Mouse (Mus musculus) R1 (cell line): ENCODE results near the gene Vps16.
A peak's percentile ranks its signal among the peaks of the same experiment; 100 is the strongest.

Source experiments
- DNase-seq: peaks from one replicate; pipeline ENCODE4 v3.0.0-alpha.2; 2018; ENCODE audit warnings: low read depth, low spot score

Gene Vps16

GRCm38 (mm10) chr2:130424126-130424853 lies at the start of gene Vps16, which contains the start of gene Pced1a:
TSS of gene Vps16 (plus strand) at chr2:130424339.
TSS of gene Pced1a (minus strand) at chr2:130424701.
- DNase-seq = peak; percentile 90

- no peak for DNase-seq
Observed at GRCm38 (mm10) chr2:130374951-130375350, 49.2 kb upstream of the Vps16 start.

- no peak for DNase-seq
Observed at GRCm38 (mm10) chr2:130383205-130383604, 40.9 kb upstream of the Vps16 start.

GRCm38 (mm10) chr2:130383895-130384294 lies 40.2 kb upstream of the Vps16 start:
- DNase-seq = no peak

GRCm38 (mm10) chr2:130386212-130386611 lies 37.9 kb upstream of the Vps16 start:
- DNase-seq = no peak

GRCm38 (mm10) chr2:130388796-130389195 lies 35.3 kb upstream of the Vps16 start:
- peak; percentile 59 for DNase-seq

GRCm38 (mm10) chr2:130390993-130391625 lies 33.0 kb upstream of the Vps16 start:
- DNase-seq = no peak

- no peak for DNase-seq
Observed at GRCm38 (mm10) chr2:130392836-130393235, 31.3 kb upstream of the Vps16 start.

- no peak for DNase-seq
Observed at GRCm38 (mm10) chr2:130395696-130396095, 28.4 kb upstream of the Vps16 start.

- peak; percentile 80 for DNase-seq
Observed at GRCm38 (mm10) chr2:130397186-130397985, 26.8 kb upstream of the Vps16 start, which contains the start of gene Cpxm1. TSS of gene Cpxm1 (minus strand) at chr2:130397574.

- peak; percentile 54 for DNase-seq
Observed at GRCm38 (mm10) chr2:130398091-130398490, 26.0 kb upstream of the Vps16 start.

GRCm38 (mm10) chr2:130400046-130400445 lies 24.1 kb upstream of the Vps16 start:
- peak; percentile 83 for DNase-seq

GRCm38 (mm10) chr2:130401891-130402290 lies 22.2 kb upstream of the Vps16 start:
- DNase-seq = no peak

- no peak for DNase-seq
Observed at GRCm38 (mm10) chr2:130404939-130405338, 19.2 kb upstream of the Vps16 start, which contains the start of the genes Gm28372 and 1700020A23Rik. TSS of gene Gm28372 (plus strand) at chr2:130405239. TSS of gene 1700020A23Rik (plus strand) at chr2:130405259.

- DNase-seq = no peak
Observed at GRCm38 (mm10) chr2:130406178-130406577, 18.0 kb upstream of the Vps16 start, which contains the start of gene Tmem239. TSS of gene Tmem239 (plus strand) at chr2:130406478.

GRCm38 (mm10) chr2:130408194-130408593 lies 15.9 kb upstream of the Vps16 start:
- DNase-seq = peak; percentile 32

- peak; percentile 78 for DNase-seq
Observed at GRCm38 (mm10) chr2:130411558-130412495, 12.3 kb upstream of the Vps16 start.

GRCm38 (mm10) chr2:130412775-130413174 lies 11.4 kb upstream of the Vps16 start:
- no peak for DNase-seq

- DNase-seq = no peak
Observed at GRCm38 (mm10) chr2:130414094-130414856, 9.9 kb upstream of the Vps16 start.
